Mouse (Mus musculus): Measurements from ENCODE around the gene Ptpn20. TPM values are rescaled to one million over a fixed set of nuclear protein-coding genes. Genes with fewer than 3 reads are reported as not detected.
A peak's percentile ranks its signal among the peaks of the same experiment; 100 is the strongest.

The Ptpn20 gene
- polyA plus RNA-seq, 1 experiment from 2014 or later, result 0.13 TPM

DNA sequence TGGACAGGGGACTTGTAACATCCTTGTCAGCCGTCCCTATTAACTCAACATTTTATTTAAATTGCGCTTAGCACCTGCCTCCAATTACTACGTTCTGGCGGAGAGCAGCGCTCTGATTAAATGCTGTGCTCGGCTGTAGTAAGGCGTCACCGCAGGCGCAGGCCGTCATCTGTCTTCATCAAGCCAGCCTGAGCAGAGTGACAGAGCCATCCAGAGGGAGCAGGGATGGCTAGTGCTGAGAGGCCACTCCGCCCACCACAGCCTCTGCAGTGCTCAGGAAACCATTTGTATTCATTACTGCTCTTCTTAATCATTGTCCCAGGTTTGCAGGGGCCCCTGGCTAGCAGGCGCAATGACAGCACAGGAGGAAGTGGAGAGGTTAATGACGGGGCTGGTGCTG, 94.7 kb downstream of the Ptpn20 start:
- H3K9ac ChIP-seq (replicated peaks; ENCODE audit: low read length), result no peak overlapping the region
- 34% methylated on average over 13 of the region's 13 CpGs for WGBS
- peak; percentile 65 for DNase-seq

DNA sequence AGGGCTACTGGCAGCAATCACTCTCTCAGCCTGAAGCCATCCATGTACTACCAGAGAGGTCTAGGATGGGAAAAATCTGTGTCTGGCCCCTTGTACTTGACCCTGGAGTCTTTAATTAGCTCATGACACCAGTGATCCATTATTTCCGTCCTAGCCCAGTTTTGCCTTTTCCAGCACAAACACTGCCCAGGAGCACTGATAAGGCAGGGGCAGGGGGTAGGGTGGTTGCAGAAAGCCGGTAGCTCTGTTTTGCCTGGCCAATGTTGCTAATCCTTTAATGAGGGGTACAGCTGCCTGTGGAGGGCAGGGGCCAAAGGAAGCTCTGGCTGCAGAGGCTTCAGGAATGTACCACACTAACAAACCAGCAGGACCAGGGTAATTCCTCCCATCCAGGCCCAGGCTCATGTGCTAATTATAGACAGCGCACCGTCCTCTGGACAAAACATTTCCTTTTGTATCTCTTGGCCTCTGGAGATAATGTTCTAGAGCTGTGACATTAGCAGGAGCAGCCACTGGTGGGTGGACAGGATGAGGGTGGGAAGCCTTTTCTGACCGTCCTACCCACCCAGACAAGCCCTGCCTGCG, 98.5 kb downstream of the Ptpn20 start:
- Histone ChIP-seq H3K9ac (replicated peaks; ENCODE audit: low read length) (no peak overlapping the region), H3K27ac (replicated peaks; ENCODE audit: low read depth, low read length) (no peak overlapping the region), H3K4me2 (ENCODE audit: low read length) (no peak overlapping the region), H3K27me3 (ENCODE audit: control insufficient read depth, insufficient read depth, low read length) (no peaks in the 10 kb centered on the region), H3K4me3 (replicated peaks; ENCODE audit: low read depth, low read length) (no peak overlapping the region), H3K36me3 (ENCODE audit: control insufficient read depth, insufficient read depth, low read length) (no peaks in the 10 kb centered on the region), H3K9me3 (ENCODE audit: control insufficient read depth, low read length) (no peaks in the 10 kb centered on the region), H3K4me1 (ENCODE audit: control insufficient read depth, insufficient read depth, low read length) (no peaks in the 10 kb centered on the region)
- DNase-seq (no peak), ATAC-seq (ENCODE audit: low FRiP score, low TSS enrichment) (no peak)
- 55% methylated on average over 6 of the region's 6 CpGs for WGBS

More for the DNA sequence above, 94.7 kb downstream of the Ptpn20 start:
- H3K9me3 ChIP-seq (ENCODE audit: control insufficient read depth, low read length), result no peaks in the 10 kb centered on the region
- peak; percentile 81 for ATAC-seq (ENCODE audit: low FRiP score, low TSS enrichment)
- no peak overlapping the region for H3K4me3 ChIP-seq (replicated peaks; ENCODE audit: low read depth, low read length)
- no peaks in the 10 kb centered on the region for H3K4me1 ChIP-seq (ENCODE audit: control insufficient read depth, insufficient read depth, low read length)
- H3K27ac ChIP-seq (replicated peaks; ENCODE audit: low read depth, low read length), result 0 out of 2 replicates have a peak overlapping the region, but pooled peaks have one; percentile 45
- no peaks in the 10 kb centered on the region for H3K36me3 ChIP-seq (ENCODE audit: control insufficient read depth, insufficient read depth, low read length)
- no peaks in the 10 kb centered on the region for H3K27me3 ChIP-seq (ENCODE audit: control insufficient read depth, insufficient read depth, low read length)
- no peak overlapping the region for H3K4me2 ChIP-seq (ENCODE audit: low read length)

DNA sequence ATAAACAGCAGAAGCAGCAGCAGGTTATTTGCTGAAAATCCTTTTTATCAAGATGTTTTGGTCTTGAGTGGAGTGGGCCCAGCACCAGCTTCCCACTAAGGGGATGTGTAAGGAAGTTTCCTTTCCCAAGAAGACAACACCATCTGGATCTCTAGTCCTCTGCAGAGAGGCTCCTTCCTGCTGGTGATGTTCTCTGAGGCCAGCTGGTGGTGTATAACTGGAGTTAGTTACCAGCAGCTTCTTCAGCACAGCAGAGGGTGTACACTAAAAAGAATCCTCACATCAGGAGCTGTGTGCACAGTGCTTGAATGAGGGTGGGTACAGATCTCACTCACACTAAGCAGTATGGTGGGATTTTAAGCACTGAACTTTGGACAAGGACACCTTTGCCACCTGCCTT, 100.0 kb downstream of the Ptpn20 start:
- no peaks in the 10 kb centered on the region for H3K27me3 ChIP-seq (ENCODE audit: control insufficient read depth, insufficient read depth, low read length)
- no peaks in the 10 kb centered on the region for H3K36me3 ChIP-seq (ENCODE audit: control insufficient read depth, insufficient read depth, low read length)
- no peak overlapping the region for H3K27ac ChIP-seq (replicated peaks; ENCODE audit: low read depth, low read length)
- H3K4me3 ChIP-seq (replicated peaks; ENCODE audit: low read depth, low read length), result no peak overlapping the region
- no peaks in the 10 kb centered on the region for H3K4me1 ChIP-seq (ENCODE audit: control insufficient read depth, insufficient read depth, low read length)
- no peak overlapping the region for H3K4me2 ChIP-seq (ENCODE audit: low read length)
- ATAC-seq (ENCODE audit: low FRiP score, low TSS enrichment) (no peak), DNase-seq (no peak)
- no peak overlapping the region for H3K9ac ChIP-seq (replicated peaks; ENCODE audit: low read length)
- no peaks in the 10 kb centered on the region for H3K9me3 ChIP-seq (ENCODE audit: control insufficient read depth, low read length)

Other genes with a start within 250 kb of the Ptpn20 start
- gene Mapk8, start 142.0 kb upstream of the Ptpn20 start, polyA plus RNA-seq (2014; fragmentation: Nextera tagmentation; extraction: Ambion mirVana), result 48.7 and 50.5 TPM in 2 replicates
- gene Frmpd2, start 117.5 kb upstream of the Ptpn20 start, polyA plus RNA-seq (2014; fragmentation: Nextera tagmentation; extraction: Ambion mirVana), result 0.04 and 0.39 TPM in 2 replicates